Mouse (Mus musculus) olfactory bulb, adult 2 months (tissue): ENCODE results near the gene Glyctk.

Source experiments
- CTCF ChIP-seq: fragments of 200-500 bp; IDR thresholded peaks from 2 replicates; pipeline ENCODE4 v1.5.1; 2012; ENCODE audit warnings: low read depth, mild to moderate bottlenecking, low read length, moderate library complexity; ENCODE audit not compliant: insufficient read depth
- POLR2A ChIP-seq: fragments of 200-500 bp; IDR thresholded peaks from 2 replicates; pipeline ENCODE4 v1.6.1; 2012; ENCODE audit warnings: mild to moderate bottlenecking, low read depth, low read length, moderate library complexity; ENCODE audit not compliant: insufficient read depth

DNA sequence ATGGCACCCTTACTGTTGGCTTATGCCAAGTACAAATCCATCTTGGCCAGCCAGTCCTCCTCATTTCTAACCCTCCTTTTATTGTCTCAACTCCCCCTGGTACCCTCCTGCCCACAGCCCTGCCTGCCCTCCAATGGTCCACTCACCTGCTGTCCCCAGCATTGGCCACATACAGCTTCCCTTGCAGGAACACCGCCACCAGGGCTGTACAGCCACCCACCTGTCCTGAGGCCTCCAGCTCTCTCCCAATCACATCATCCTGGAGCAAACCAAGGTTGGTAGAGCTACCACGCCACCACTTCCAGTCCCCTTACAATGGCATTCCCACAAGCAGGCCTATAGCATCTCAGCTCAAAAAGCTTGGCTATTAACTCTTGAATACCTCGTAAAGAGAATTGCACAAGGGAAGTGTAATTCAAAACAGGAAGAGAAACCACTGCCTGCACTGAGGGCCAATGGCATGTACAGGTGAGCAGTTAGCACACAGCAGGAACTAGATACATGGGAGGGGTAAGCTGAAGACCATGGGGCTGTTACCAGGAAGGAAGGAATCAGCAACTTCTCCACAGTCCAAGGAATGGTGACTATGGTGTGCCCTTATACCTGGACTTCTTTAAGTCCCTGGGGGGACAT lies 39.3 kb upstream of the Glyctk start:
- no peak for TF ChIP-seq CTCF
- no peak for TF ChIP-seq POLR2A
